Mouse (Mus musculus) lung, postnatal 0 days (tissue): ENCODE results near the gene Hscb.

Experiments used
- CTCF ChIP-seq: IDR thresholded peaks from 2 replicates; pipeline ENCODE4 v1.5.1; 2016; ENCODE audit warnings: antibody characterized with exemption, mild to moderate bottlenecking
- EP300 ChIP-seq: IDR thresholded peaks from 2 replicates; pipeline ENCODE4 v1.6.1; 2016; ENCODE audit warnings: antibody characterized with exemption, mild to moderate bottlenecking, control low read depth

- TF ChIP-seq CTCF (no peak), EP300 (no peak)
Measured at GRCm38 (mm10) chr5:110780761-110781528, 58.6 kb downstream of the Hscb start.
